8 mouse cellular contexts compared by ENCODE assay signal in the genomic region with DNA sequence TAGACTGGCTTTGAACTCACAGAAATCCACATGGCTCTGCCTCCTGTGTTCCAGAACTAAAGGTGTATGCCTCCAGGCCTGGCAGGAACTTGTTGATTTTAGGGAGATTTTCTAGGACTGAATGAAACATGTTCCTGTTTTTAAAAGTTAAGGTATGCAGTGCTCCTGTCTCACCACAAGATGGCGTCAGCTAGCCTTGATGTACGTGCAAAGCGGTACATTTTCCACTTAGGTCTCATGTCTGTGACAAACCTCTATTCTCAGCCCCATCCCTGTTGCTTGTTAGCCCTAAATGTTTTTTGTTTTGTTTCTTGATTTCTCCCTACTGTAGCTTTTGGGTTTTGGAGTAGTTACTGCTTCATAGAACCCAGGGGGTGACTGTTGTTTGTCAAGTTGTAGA. TPM values are rescaled to one million over a fixed set of nuclear protein-coding genes. Genes with fewer than 3 reads are reported as not detected.
DNase-seq lines count a peak whose midpoint lies in the region; ATAC-seq lines count a peak whose summit lies in the region.

No protein-coding gene starts in this region.

- intact Hi-C loops in heart, postnatal 25 days (cut with DNase I): loop anchor here (1.0 kb wide), 2 partner anchors 117 to 121 kb away; no protein-coding TSS in a partner anchor

- H3K27me3 ChIP-seq in heart, embryonic 10.5 days (ENCODE audit: insufficient read depth, poor library complexity, severe bottlenecking): no peaks in the 10 kb centered on the region

- no peak overlapping the region for H3K27ac ChIP-seq in heart, embryonic 10.5 days

- H3K4me3 ChIP-seq in heart, embryonic 10.5 days: no peak overlapping the region

- H3K9me3 ChIP-seq in heart, embryonic 10.5 days: no peaks in the 10 kb centered on the region

- WGBS in heart, embryonic 10.5 days: 9% methylated on average over 3 of the region's 3 CpGs

- peak; percentile 82 for DNase-seq in heart, embryonic 10.5 days (ENCODE audit: low spot score)
- no peak for DNase-seq in heart, postnatal 25 days (ENCODE audit: low spot score)
- DNase-seq in 416B (ENCODE audit: low read depth) (peak; percentile 84), MN1 (ENCODE audit: low spot score) (peak; percentile 65)
- DNase-seq in embryo, embryonic 10 days (ENCODE audit: low spot score): peak; percentile 84
- peak; percentile 44 for DNase-seq in layer of hippocampus, adult 9-10 months (ENCODE audit: low spot score)
- DNase-seq in yolk sac, embryonic 10.5 days (ENCODE audit: low spot score): no peak

- peaks cover 30% of the 10 kb centered on the region for H3K36me3 ChIP-seq in heart, embryonic 10.5 days

- H3K4me1 ChIP-seq in heart, embryonic 10.5 days: peaks cover 4% of the 10 kb centered on the region; the same call in 1 of the 2 replicates

- peak; percentile 70; the same call in 1 of the 2 replicates for ATAC-seq in megakaryocyte-erythroid progenitor cell, adult 5-6 weeks (replicated peaks; ENCODE audit: low FRiP score, low TSS enrichment, poor library complexity, severe bottlenecking)

RNA-seq across cellular contexts. Expression of gene Wwp2, which starts 19.1 kb away (rescaled TPM):
- 38.9 and 46.4 TPM in 2 replicates for polyA plus RNA-seq in heart, embryonic 10.5 days (2016; fragmentation: Nextera tagmentation; extraction: Ambion mirVana)
- total RNA-seq in heart, postnatal 25 days (2021): 10 to 100 TPM; 20.1 to 22.7 TPM
- 39.4 and 53.2 TPM in 2 replicates for total RNA-seq in megakaryocyte-erythroid progenitor cell, adult 5-6 weeks (2014; fragmentation: Nextera tagmentation)
- 33.3 and 57.3 TPM in 2 replicates for total RNA-seq in megakaryocyte-erythroid progenitor cell, adult 5-6 weeks (2017)

RNA-seq across cellular contexts. Expression of gene Nob1, which starts 30.4 kb away (rescaled TPM):
- polyA plus RNA-seq in heart, embryonic 10.5 days (2016; fragmentation: Nextera tagmentation; extraction: Ambion mirVana): 57.5 and 80.1 TPM in 2 replicates
- total RNA-seq in heart, postnatal 25 days (2021): 10 to 100 TPM; 20.5 to 21.2 TPM
- total RNA-seq in megakaryocyte-erythroid progenitor cell, adult 5-6 weeks (2014; fragmentation: Nextera tagmentation): 78.1 and 79.8 TPM in 2 replicates
- 46.1 and 50.2 TPM in 2 replicates for total RNA-seq in megakaryocyte-erythroid progenitor cell, adult 5-6 weeks (2017)

RNA-seq across cellular contexts. Expression of gene Nqo1, which starts 52.3 kb away (rescaled TPM):
- 3.9 and 4.5 TPM in 2 replicates for polyA plus RNA-seq in heart, embryonic 10.5 days (2016; fragmentation: Nextera tagmentation; extraction: Ambion mirVana)
- 10 to 100 TPM; 27.9 to 33.4 TPM for total RNA-seq in heart, postnatal 25 days (2021)
- total RNA-seq in megakaryocyte-erythroid progenitor cell, adult 5-6 weeks (2014; fragmentation: Nextera tagmentation): 30.2 TPM in 2 replicates
- total RNA-seq in megakaryocyte-erythroid progenitor cell, adult 5-6 weeks (2017): 18.4 and 30.4 TPM in 2 replicates

Comparison
In these comparisons a context has a peak if more than half of its experiments do, and no peak if none do; other contexts are left out.
1. DNase-seq: peak in heart, embryonic 10.5 days (single experiment), 416B (single experiment), MN1 (single experiment), embryo, embryonic 10 days (single experiment) and layer of hippocampus, adult 9-10 months (single experiment); none in heart, postnatal 25 days (single experiment) and yolk sac, embryonic 10.5 days (single experiment).